Mouse (Mus musculus): ENCODE results near the gene Atp11b. TPM values are rescaled to one million over a fixed set of nuclear protein-coding genes. Genes with fewer than 3 reads are reported as not detected.

Gene Atp11b
- total and polyA plus RNA-seq, 3 experiments, result 28.3 to 207 (median 121) TPM

DNA sequence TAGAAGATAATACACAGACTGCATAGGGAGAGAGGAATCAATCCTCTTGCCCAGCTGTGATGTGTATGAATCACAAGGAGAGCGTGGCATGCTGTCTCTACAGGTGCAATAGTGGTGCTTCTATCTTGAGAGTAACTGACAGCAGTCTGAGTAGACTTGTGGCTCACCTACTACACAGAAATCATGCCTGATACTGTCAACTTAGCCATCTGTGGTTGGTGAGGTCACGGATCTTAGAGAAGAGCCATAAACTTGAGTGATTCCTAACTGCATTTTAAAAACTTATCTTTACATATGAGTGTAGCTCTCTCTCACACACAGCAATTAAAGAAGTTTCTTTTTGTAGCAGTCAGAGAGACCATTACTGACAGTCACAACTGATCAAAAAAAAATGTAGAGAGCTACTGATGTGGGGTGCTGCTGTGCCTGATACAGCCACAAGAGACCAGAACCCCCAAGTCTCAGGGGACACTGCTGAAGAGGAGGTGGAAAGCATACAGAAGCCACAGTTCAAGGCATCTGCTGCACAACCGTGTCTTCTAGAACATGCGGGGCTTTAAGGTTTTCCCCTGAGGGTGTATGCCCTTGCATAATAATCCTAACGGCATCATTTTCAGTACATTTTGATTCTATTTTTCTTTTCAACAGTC lies 146.8 kb downstream of the Atp11b start:
- no peaks in the 10 kb centered on the region for H3K27me3 ChIP-seq (ENCODE audit: insufficient read depth, low read length)
- ATAC-seq (ENCODE audit: extremely low read depth, insufficient number of reproducible peaks, low FRiP score, poor library complexity, severe bottlenecking), result no peak
- no peak for TF ChIP-seq TAL1 (conservative IDR thresholded peaks at IDR 0.05; ENCODE audit: low read depth, low read length)
- no peak for TF ChIP-seq GATA2 (IDR thresholded peaks at IDR 0.05; ENCODE audit: borderline replicate concordance, low read depth, low read length)
- TF ChIP-seq POLR2AphosphoS5 (IDR thresholded peaks at IDR 0.05; ENCODE audit: insufficient replicate concordance, low read depth, low read length), result no peak
- TF ChIP-seq GATA1 (IDR thresholded peaks at IDR 0.05; ENCODE audit: borderline replicate concordance, low read length), result no peak
- TF ChIP-seq CTCF (IDR thresholded peaks at IDR 0.05; ENCODE audit: low read depth, low read length), result no peak
- no peak for DNase-seq (ENCODE audit: low spot score)
- peaks cover 74% of the 10 kb centered on the region for H3K36me3 ChIP-seq (replicated peaks)
- peaks cover 4% of the 10 kb centered on the region for H3K4me1 ChIP-seq (ENCODE audit: insufficient read depth, low read depth, low read length)
- H3K4me3 ChIP-seq (ENCODE audit: low read depth, low read length), result no peak overlapping the region
- no peaks in the 10 kb centered on the region for H3K9me3 ChIP-seq (replicated peaks)

Other genes starting within 250 kb of the Atp11b start
- gene Dcun1d1, start 183.3 kb downstream of the Atp11b start, total RNA-seq (2014; fragmentation: Nextera tagmentation), result 144 and 220 TPM in 2 replicates
- gene Dcun1d1, start 183.3 kb downstream of the Atp11b start, total RNA-seq (2017), result 89.7 and 136 TPM in 2 replicates
- 7.9 and 14.8 TPM in 2 replicates for gene Dcun1d1, start 183.3 kb downstream of the Atp11b start, polyA plus RNA-seq (2012)
- 12.1 and 13.3 TPM in 2 replicates for gene Mccc1, start 246.6 kb downstream of the Atp11b start, total RNA-seq (2014; fragmentation: Nextera tagmentation)
- 8.2 and 8.5 TPM in 2 replicates for gene Mccc1, start 246.6 kb downstream of the Atp11b start, total RNA-seq (2017)
- 1.9 and 2.5 TPM in 2 replicates for gene Mccc1, start 246.6 kb downstream of the Atp11b start, polyA plus RNA-seq (2012)

Measured in G1E (cell line).